Mouse (Mus musculus): ENCODE measurements around the gene Osgep. TPM values are rescaled to one million over a fixed set of nuclear protein-coding genes. Genes with fewer than 3 reads are reported as not detected.
"Not testable (repeated sequence)": the region's sequence is repeated elsewhere in the genome, so short reads cannot be mapped to it uniquely, and the experiment has no call there.

Osgep gene
- polyA plus RNA-seq, 1 experiment from 2014 or later: 169 TPM

- Histone ChIP-seq H3K27ac (ENCODE audit: low read length) (no peak overlapping the region), H3K4me2 (replicated peaks; ENCODE audit: low read depth, low read length) (no peak overlapping the region), H3K9me3 (ENCODE audit: control insufficient read depth, low read depth, low read length) (no peaks in the 10 kb centered on the region), H3K9ac (replicated peaks; ENCODE audit: low read depth, low read length) (no peak overlapping the region), H3K4me3 (ENCODE audit: low read depth, low read length) (no peak overlapping the region), H3K27me3 (ENCODE audit: control insufficient read depth, insufficient read depth, low read length) (no peaks in the 10 kb centered on the region), H3K36me3 (ENCODE audit: control insufficient read depth, insufficient read depth, low read length) (no peaks in the 10 kb centered on the region), H3K4me1 (ENCODE audit: control insufficient read depth, insufficient read depth, low read length) (0 out of 2 replicates have a peak, but pooled peaks cover 4% of the 10 kb centered on the region)
- 92% methylated on average over 3 of the region's 3 CpGs for WGBS
- ATAC-seq (ENCODE audit: insufficient number of reproducible peaks, insufficient read depth, low FRiP score, low read depth): no peak
These were observed 57.7 kb downstream of the Osgep start for GRCm38 (mm10) chr14:50866966-50867365.

- not testable (repeated sequence) for H3K4me3 ChIP-seq (ENCODE audit: low read depth, low read length); ATAC-seq (ENCODE audit: insufficient number of reproducible peaks, insufficient read depth, low FRiP score, low read depth); H3K9ac ChIP-seq (replicated peaks; ENCODE audit: low read depth, low read length); H3K27me3 ChIP-seq (ENCODE audit: control insufficient read depth, insufficient read depth, low read length); H3K27ac ChIP-seq (ENCODE audit: low read length); H3K9me3 ChIP-seq (ENCODE audit: control insufficient read depth, low read depth, low read length); H3K4me2 ChIP-seq (replicated peaks; ENCODE audit: low read depth, low read length); H3K36me3 ChIP-seq (ENCODE audit: control insufficient read depth, insufficient read depth, low read length); H3K4me1 ChIP-seq (ENCODE audit: control insufficient read depth, insufficient read depth, low read length)
These were observed 59.7 kb downstream of the Osgep start for GRCm38 (mm10) chr14:50865005-50865404.

DNA sequence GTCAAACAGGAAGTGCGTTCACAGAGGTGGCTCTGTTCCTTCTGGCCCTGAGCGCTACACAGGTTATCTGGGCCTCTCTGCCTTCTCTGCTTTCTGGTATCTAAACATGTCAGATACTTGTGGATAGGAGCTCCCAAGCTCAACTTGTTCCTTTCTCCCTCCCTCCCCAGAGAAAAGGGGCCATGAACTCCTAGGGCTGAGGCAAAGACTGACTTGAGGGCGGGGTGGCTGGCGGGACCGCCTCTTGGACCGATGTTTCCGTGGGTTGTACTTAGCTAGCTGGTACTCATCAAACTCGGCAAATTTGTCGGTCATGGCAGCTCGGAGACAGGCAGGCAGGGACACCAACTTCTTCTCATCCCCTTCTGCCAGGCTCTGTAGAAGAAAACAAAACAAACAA lies 62.1 kb downstream of the Osgep start:
- Histone ChIP-seq H3K4me2 (replicated peaks; ENCODE audit: low read depth, low read length) (no peak overlapping the region), H3K9me3 (ENCODE audit: control insufficient read depth, low read depth, low read length) (no peaks in the 10 kb centered on the region), H3K4me1 (ENCODE audit: control insufficient read depth, insufficient read depth, low read length) (no peaks in the 10 kb centered on the region), H3K27me3 (ENCODE audit: control insufficient read depth, insufficient read depth, low read length) (no peaks in the 10 kb centered on the region), H3K27ac (ENCODE audit: low read length) (no peak overlapping the region), H3K9ac (replicated peaks; ENCODE audit: low read depth, low read length) (no peak overlapping the region), H3K4me3 (ENCODE audit: low read depth, low read length) (no peak overlapping the region), H3K36me3 (ENCODE audit: control insufficient read depth, insufficient read depth, low read length) (peaks cover 6% of the 10 kb centered on the region; the same call in 1 of the 2 replicates)
- WGBS: 86% methylated on average over 10 of the region's 10 CpGs
- ATAC-seq (ENCODE audit: insufficient number of reproducible peaks, insufficient read depth, low FRiP score, low read depth): no peak

Other genes starting within 250 kb of the Osgep start
- not detected in 2 replicates for gene Olfr747, start 231.7 kb downstream of the Osgep start, polyA plus RNA-seq (2014; fragmentation: Nextera tagmentation; extraction: Ambion mirVana)
- not detected in 2 replicates for gene Olfr748, start 217.5 kb downstream of the Osgep start, polyA plus RNA-seq (2014; fragmentation: Nextera tagmentation; extraction: Ambion mirVana)
- not detected in 2 replicates for gene Olfr749, start 179.8 kb downstream of the Osgep start, polyA plus RNA-seq (2014; fragmentation: Nextera tagmentation; extraction: Ambion mirVana)
- gene Ttc5, start 139.4 kb downstream of the Osgep start, polyA plus RNA-seq (2014; fragmentation: Nextera tagmentation; extraction: Ambion mirVana): 77.3 and 79.6 TPM in 2 replicates
- not detected in 2 replicates for gene Ccnb1ip1, start 117.2 kb downstream of the Osgep start, polyA plus RNA-seq (2014; fragmentation: Nextera tagmentation; extraction: Ambion mirVana)
- 71.8 and 76.2 TPM in 2 replicates for gene Parp2, start 117.1 kb downstream of the Osgep start, polyA plus RNA-seq (2014; fragmentation: Nextera tagmentation; extraction: Ambion mirVana)
- gene Tep1, start 54.3 kb downstream of the Osgep start, polyA plus RNA-seq (2014; fragmentation: Nextera tagmentation; extraction: Ambion mirVana): 8.6 and 8.7 TPM in 2 replicates
- 0.14 and 0.35 TPM in 2 replicates for gene Klhl33, start 27.4 kb downstream of the Osgep start, polyA plus RNA-seq (2014; fragmentation: Nextera tagmentation; extraction: Ambion mirVana)
- gene Apex1, start 75 bp upstream of the Osgep start, polyA plus RNA-seq (2014; fragmentation: Nextera tagmentation; extraction: Ambion mirVana): 217 and 223 TPM in 2 replicates
- gene Pip4p1, start 6.0 kb upstream of the Osgep start, polyA plus RNA-seq (2014; fragmentation: Nextera tagmentation; extraction: Ambion mirVana): 41.0 and 50.2 TPM in 2 replicates
- gene Pnp, start 6.2 kb upstream of the Osgep start, polyA plus RNA-seq (2014; fragmentation: Nextera tagmentation; extraction: Ambion mirVana): 59.5 and 65.1 TPM in 2 replicates
- not detected in 2 replicates for gene Gm49342, start 19.6 kb upstream of the Osgep start, polyA plus RNA-seq (2014; fragmentation: Nextera tagmentation; extraction: Ambion mirVana)
- 0.31 TPM in 1 of 2 replicates, not detected in the other for gene Pnp2, start 31.1 kb upstream of the Osgep start, polyA plus RNA-seq (2014; fragmentation: Nextera tagmentation; extraction: Ambion mirVana)
- gene Rnase10, start 82.9 kb upstream of the Osgep start, polyA plus RNA-seq (2014; fragmentation: Nextera tagmentation; extraction: Ambion mirVana): 0.22 TPM in 1 of 2 replicates, not detected in the other
- not detected in 2 replicates for gene Rnase9, start 117.0 kb upstream of the Osgep start, polyA plus RNA-seq (2014; fragmentation: Nextera tagmentation; extraction: Ambion mirVana)
- not detected in 2 replicates for gene Rnase11, start 125.3 kb upstream of the Osgep start, polyA plus RNA-seq (2014; fragmentation: Nextera tagmentation; extraction: Ambion mirVana)
- gene Rnase12, start 132.8 kb upstream of the Osgep start, polyA plus RNA-seq (2014; fragmentation: Nextera tagmentation; extraction: Ambion mirVana): 0.80 TPM in 1 of 2 replicates, not detected in the other
- not detected in 2 replicates for gene Olfr750, start 149.5 kb upstream of the Osgep start, polyA plus RNA-seq (2014; fragmentation: Nextera tagmentation; extraction: Ambion mirVana)
- 60.3 and 72.3 TPM in 2 replicates for gene Rnase4, start 166.2 kb upstream of the Osgep start, polyA plus RNA-seq (2014; fragmentation: Nextera tagmentation; extraction: Ambion mirVana)
- 11.6 and 16.5 TPM in 2 replicates for gene Ang, start 166.3 kb upstream of the Osgep start, polyA plus RNA-seq (2014; fragmentation: Nextera tagmentation; extraction: Ambion mirVana)
- not detected in 2 replicates for gene Eddm3b, start 189.5 kb upstream of the Osgep start, polyA plus RNA-seq (2014; fragmentation: Nextera tagmentation; extraction: Ambion mirVana)
- gene Rnase6, start 199.0 kb upstream of the Osgep start, polyA plus RNA-seq (2014; fragmentation: Nextera tagmentation; extraction: Ambion mirVana): 0.32 and 1.4 TPM in 2 replicates
- gene Rnase1, start 221.9 kb upstream of the Osgep start, polyA plus RNA-seq (2014; fragmentation: Nextera tagmentation; extraction: Ambion mirVana): 0.87 and 1.5 TPM in 2 replicates
- gene Rnase2b, start 237.4 kb upstream of the Osgep start, polyA plus RNA-seq (2014; fragmentation: Nextera tagmentation; extraction: Ambion mirVana): not detected in 2 replicates